Comparison of ENCODE assay signal across 7 mouse cellular contexts in the genomic region with DNA sequence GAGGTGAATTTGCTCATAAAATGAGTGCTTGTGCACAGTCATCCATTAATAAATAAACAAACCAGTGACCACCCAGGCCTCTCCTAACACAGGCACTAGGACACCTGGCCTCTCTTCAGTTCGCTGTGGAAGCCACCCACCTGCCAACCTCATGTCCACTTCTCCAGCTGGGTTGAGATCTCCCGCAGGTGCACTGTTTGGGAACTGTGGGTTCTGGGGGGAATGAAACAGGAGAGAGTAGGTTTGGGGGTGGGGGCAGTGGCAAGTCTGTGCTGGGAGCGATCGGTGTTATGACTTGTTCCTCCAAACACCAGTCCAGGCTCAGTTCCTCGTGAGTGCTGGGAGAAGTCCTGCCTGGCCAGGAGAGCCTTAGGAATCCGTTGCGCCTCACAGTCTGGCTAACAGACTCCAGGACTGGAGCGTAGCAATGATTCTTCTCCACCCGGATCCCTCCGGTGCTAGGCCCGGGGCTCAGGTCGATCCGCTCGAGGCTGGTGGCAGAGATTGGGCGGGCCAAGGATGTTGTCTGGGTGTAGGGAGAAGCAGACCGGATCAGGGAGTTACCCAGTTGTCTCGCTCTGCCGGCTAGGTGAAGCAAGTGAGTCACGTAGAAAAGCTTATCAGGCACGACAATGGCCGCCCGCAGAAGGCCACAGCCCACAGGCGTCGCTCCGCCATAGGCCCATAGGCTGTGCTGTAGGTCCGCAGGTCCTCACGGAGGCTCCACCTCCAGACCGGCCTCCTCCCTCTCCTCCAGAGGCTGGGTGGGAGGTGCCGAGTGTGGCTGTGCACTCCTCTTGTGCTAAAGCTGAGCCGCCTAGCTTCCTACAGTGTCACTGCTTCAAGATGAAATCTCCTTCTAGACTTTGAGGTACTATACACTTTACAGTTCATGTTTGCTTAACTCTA. TPM values are rescaled to one million over a fixed set of nuclear protein-coding genes. Genes with fewer than 3 reads are reported as not detected.
DNase-seq lines count a peak whose midpoint lies in the region; ATAC-seq and TF ChIP-seq lines count a peak whose summit lies in the region.

A gene (minus strand): TSS at position 738 of the 909 bp plus-strand sequence.
A gene (plus strand): TSS at position 756 of the 909 bp plus-strand sequence.

- H3K36me3 ChIP-seq in embryonic facial prominence, embryonic 12.5 days, result no peaks in the 10 kb centered on the region
- H3K36me3 ChIP-seq in kidney, adult 2 months (ENCODE audit: control insufficient read depth, insufficient read depth, low read length), result no peaks in the 10 kb centered on the region
- H3K36me3 ChIP-seq in limb, embryonic 13.5 days, result peaks cover 3% of the 10 kb centered on the region; the same call in 1 of the 2 replicates
- H3K36me3 ChIP-seq in midbrain, embryonic 16.5 days (ENCODE audit: control insufficient read depth, insufficient read depth, low read length), result no peaks in the 10 kb centered on the region

- 22% methylated on average over 30 of the region's 30 CpGs for WGBS in embryonic facial prominence, embryonic 12.5 days
- 0% methylated on average over 27 of the region's 30 CpGs for WGBS in kidney, adult 2 months
- WGBS in limb, embryonic 13.5 days, result 10% methylated on average over 28 of the region's 30 CpGs
- 23% methylated on average over 30 of the region's 30 CpGs for WGBS in midbrain, embryonic 16.5 days

- peak within 1 kb of the TSS; percentile 48 for H3K4me3 ChIP-seq in embryonic facial prominence, embryonic 12.5 days
- H3K4me3 ChIP-seq in kidney, adult 2 months (ENCODE audit: insufficient read depth, low read depth, low read length), result peak within 1 kb of the TSS; percentile 60
- peak within 1 kb of the TSS; percentile 56 for H3K4me3 ChIP-seq in limb, embryonic 13.5 days
- peak within 1 kb of the TSS; percentile 47 for H3K4me3 ChIP-seq in midbrain, embryonic 16.5 days (ENCODE audit: low read depth, low read length)

- TF ChIP-seq CTCF in kidney, adult 2 months (conservative IDR thresholded peaks at IDR 0.05; ENCODE audit: insufficient read depth, insufficient read length, low read depth, low read length), result peak; percentile 55

- DNase-seq in adrenal gland, postnatal 25 days, result peak; percentile 81
- DNase-seq in heart, adult 11 months, result peak; percentile 99
- peak; percentile 91 for DNase-seq in kidney, adult 2 months
- DNase-seq in spleen, postnatal 10 days (ENCODE audit: low spot score in 2 of 2), result peak; percentile 58 to 88

- no peaks in the 10 kb centered on the region for H3K27me3 ChIP-seq in embryonic facial prominence, embryonic 12.5 days
- no peaks in the 10 kb centered on the region for H3K27me3 ChIP-seq in kidney, adult 2 months (replicated peaks; ENCODE audit: control insufficient read depth, insufficient read depth, low read length)
- no peaks in the 10 kb centered on the region for H3K27me3 ChIP-seq in limb, embryonic 13.5 days
- H3K27me3 ChIP-seq in midbrain, embryonic 16.5 days (ENCODE audit: control insufficient read depth, insufficient read depth, low read depth, low read length), result no peaks in the 10 kb centered on the region

- peak within 1 kb of the TSS; percentile 57 for H3K4me2 ChIP-seq in embryonic facial prominence, embryonic 12.5 days (replicated peaks)
- peak within 1 kb of the TSS; percentile 66 for H3K4me2 ChIP-seq in limb, embryonic 13.5 days (replicated peaks)
- H3K4me2 ChIP-seq in midbrain, embryonic 16.5 days (ENCODE audit: low read length), result peak within 1 kb of the TSS; percentile 69

- H3K4me1 ChIP-seq in embryonic facial prominence, embryonic 12.5 days, result no peaks in the 10 kb centered on the region
- no peaks in the 10 kb centered on the region; the same call in 1 of the 2 replicates for H3K4me1 ChIP-seq in kidney, adult 2 months (ENCODE audit: control insufficient read depth, insufficient read depth, low read length)
- H3K4me1 ChIP-seq in limb, embryonic 13.5 days, result peaks cover 6% of the 10 kb centered on the region; the same call in 1 of the 2 replicates
- peaks cover 12% of the 10 kb centered on the region for H3K4me1 ChIP-seq in midbrain, embryonic 16.5 days (ENCODE audit: control insufficient read depth, insufficient read depth, low read length)

- H3K27ac ChIP-seq in embryonic facial prominence, embryonic 12.5 days, result peak within 1 kb of the TSS; percentile 88
- H3K27ac ChIP-seq in kidney, adult 2 months (ENCODE audit: insufficient read depth, low read depth, low read length), result peak within 1 kb of the TSS; percentile 63
- H3K27ac ChIP-seq in limb, embryonic 13.5 days, result peak within 1 kb of the TSS; percentile 87
- H3K27ac ChIP-seq in midbrain, embryonic 16.5 days (ENCODE audit: low read length), result peak within 1 kb of the TSS; percentile 87

- peak; percentile 55 for TF ChIP-seq POLR2A in kidney, adult 2 months (IDR thresholded peaks at IDR 0.05; ENCODE audit: low read depth, low read length)

- H3K9me3 ChIP-seq in embryonic facial prominence, embryonic 12.5 days, result no peaks in the 10 kb centered on the region
- no peaks in the 10 kb centered on the region for H3K9me3 ChIP-seq in limb, embryonic 13.5 days
- H3K9me3 ChIP-seq in midbrain, embryonic 16.5 days (replicated peaks; ENCODE audit: control insufficient read depth, low read length, poor library complexity, severe bottlenecking), result no peaks in the 10 kb centered on the region

- peak within 1 kb of the TSS; percentile 65 for H3K9ac ChIP-seq in embryonic facial prominence, embryonic 12.5 days
- H3K9ac ChIP-seq in limb, embryonic 13.5 days, result peak within 1 kb of the TSS; percentile 79
- peak within 1 kb of the TSS; percentile 73 for H3K9ac ChIP-seq in midbrain, embryonic 16.5 days (ENCODE audit: low read depth, low read length)

- ATAC-seq in embryonic facial prominence, embryonic 12.5 days (ENCODE audit: insufficient number of reproducible peaks, insufficient read depth, low FRiP score, low TSS enrichment), result peak; percentile 99
- peak; percentile 100 for ATAC-seq in limb, embryonic 13.5 days (ENCODE audit: low FRiP score, low read depth)
- ATAC-seq in midbrain, embryonic 16.5 days, result peak; percentile 100

RNA-seq across cellular contexts. Expression of the first gene that starts in this region (rescaled TPM):
- 22.2 and 26.2 TPM in 2 replicates for total RNA-seq in adrenal gland, postnatal 25 days (2021)
- polyA plus RNA-seq in embryonic facial prominence, embryonic 12.5 days (2016; fragmentation: Nextera tagmentation; extraction: Ambion mirVana), result 34.2 and 34.3 TPM in 2 replicates
- 47.1 and 53.5 TPM in 2 replicates for polyA plus RNA-seq in kidney, adult 2 months (2012; rRNA removed)
- polyA plus RNA-seq in limb, embryonic 13.5 days (2015; fragmentation: Nextera tagmentation; extraction: Ambion mirVana), result 42.3 and 43.5 TPM in 2 replicates
- polyA plus RNA-seq in midbrain, embryonic 16.5 days (2015; fragmentation: Nextera tagmentation; extraction: Ambion mirVana), result 33.6 and 36.1 TPM in 2 replicates

RNA-seq across cellular contexts. Expression of the second gene that starts in this region (rescaled TPM):
- total RNA-seq in adrenal gland, postnatal 25 days (2021), result 61.3 and 84.3 TPM in 2 replicates
- 19.4 and 20.0 TPM in 2 replicates for polyA plus RNA-seq in embryonic facial prominence, embryonic 12.5 days (2016; fragmentation: Nextera tagmentation; extraction: Ambion mirVana)
- 10.7 and 11.2 TPM in 2 replicates for polyA plus RNA-seq in kidney, adult 2 months (2012; rRNA removed)
- polyA plus RNA-seq in limb, embryonic 13.5 days (2015; fragmentation: Nextera tagmentation; extraction: Ambion mirVana), result 18.2 and 18.4 TPM in 2 replicates
- 16.4 and 19.9 TPM in 2 replicates for polyA plus RNA-seq in midbrain, embryonic 16.5 days (2015; fragmentation: Nextera tagmentation; extraction: Ambion mirVana)

Comparison
In these comparisons a context has a peak if more than half of its experiments do, and no peak if none do; other contexts are left out.
1. Peak in every context shown above with its lines: DNase-seq, ATAC-seq, H3K4me3 ChIP-seq and H3K27ac ChIP-seq.